Mouse (Mus musculus) embryonic facial prominence, embryonic 14.5 days (tissue): Measurements from ENCODE around the gene Stk38l. TPM values are rescaled to one million over a fixed set of nuclear protein-coding genes. Genes with fewer than 3 reads are reported as not detected.
"Not testable (repeated sequence)": the region's sequence is repeated elsewhere in the genome, so short reads cannot be mapped to it uniquely, and the experiment has no call there.

Source experiments
- ATAC-seq: fragments of 200-750 bp; cut with Nextera tagmentation; 2 replicates; pipeline ENCODE4 v1.8.0; 2017; ENCODE audit warnings: low read depth, moderate number of reproducible peaks, moderate TSS enrichment
- DNase-seq: peaks from one replicate; pipeline ENCODE4 v3.0.0-alpha.2; 2015; ENCODE audit warnings: low spot score
- H3K27ac ChIP-seq: fragments of 300-500 bp; sonication (generic); replicated peaks from 2 replicates; pipeline ENCODE4 v1.5.1; 2014; ENCODE audit warnings: low read depth, mild to moderate bottlenecking, low read length, moderate library complexity
- H3K27me3 ChIP-seq: fragments of 300-500 bp; sonication (generic); replicated peaks from 2 replicates; pipeline ENCODE4 v1.6.1; 2014; ENCODE audit warnings: low read length; ENCODE audit not compliant: control insufficient read depth, insufficient read depth
- H3K36me3 ChIP-seq: fragments of 300-500 bp; sonication (generic); 2 replicates; pipeline ENCODE4 v1.6.1; 2014; ENCODE audit warnings: low read length, mixed read lengths; ENCODE audit not compliant: control insufficient read depth, insufficient read depth
- H3K4me1 ChIP-seq: fragments of 300-500 bp; sonication (generic); 2 replicates; pipeline ENCODE4 v1.6.1; 2014; ENCODE audit warnings: antibody characterized with exemption, low read length; ENCODE audit not compliant: control insufficient read depth, insufficient read depth
- H3K4me2 ChIP-seq: fragments of 300-500 bp; sonication (generic); 2 replicates; pipeline ENCODE4 v1.6.1; 2014; ENCODE audit warnings: low read depth, mild to moderate bottlenecking, low read length, moderate library complexity, mixed read lengths
- H3K4me3 ChIP-seq: fragments of 300-500 bp; sonication (generic); 2 replicates; pipeline ENCODE4 v1.5.1; 2014; ENCODE audit warnings: low read depth, mild to moderate bottlenecking, low read length
- H3K9ac ChIP-seq: fragments of 300-500 bp; sonication (generic); 2 replicates; pipeline ENCODE4 v1.6.1; 2014; ENCODE audit warnings: low read depth, mild to moderate bottlenecking, low read length, moderate library complexity, mixed read lengths
- H3K9me3 ChIP-seq: fragments of 300-500 bp; sonication (generic); 2 replicates; pipeline ENCODE4 v1.6.1; 2016; ENCODE audit warnings: low read length; ENCODE audit not compliant: control insufficient read depth
- WGBS: fragments of 180-500 bp; shearing (Covaris S2); extraction: QIAGEN DNeasy Blood & Tissue Kit; methylation state at CpG from one replicate; pipeline ENCODE4 v1.1.7; 2014; 5-methylcytosine and 5-hydroxymethylcytosine counted together
- polyA plus RNA-seq: library from polyadenylated mRNA; unstranded; fragments of >200 nt; fragmentation: Nextera tagmentation; extraction: Ambion mirVana; gene quantifications from 2 replicates; pipeline ENCODE4 v1.2.1, GENCODE M21; 2014

Stk38l gene
- polyA plus RNA-seq, 1 experiment from 2014 or later = 18.5 TPM

DNA sequence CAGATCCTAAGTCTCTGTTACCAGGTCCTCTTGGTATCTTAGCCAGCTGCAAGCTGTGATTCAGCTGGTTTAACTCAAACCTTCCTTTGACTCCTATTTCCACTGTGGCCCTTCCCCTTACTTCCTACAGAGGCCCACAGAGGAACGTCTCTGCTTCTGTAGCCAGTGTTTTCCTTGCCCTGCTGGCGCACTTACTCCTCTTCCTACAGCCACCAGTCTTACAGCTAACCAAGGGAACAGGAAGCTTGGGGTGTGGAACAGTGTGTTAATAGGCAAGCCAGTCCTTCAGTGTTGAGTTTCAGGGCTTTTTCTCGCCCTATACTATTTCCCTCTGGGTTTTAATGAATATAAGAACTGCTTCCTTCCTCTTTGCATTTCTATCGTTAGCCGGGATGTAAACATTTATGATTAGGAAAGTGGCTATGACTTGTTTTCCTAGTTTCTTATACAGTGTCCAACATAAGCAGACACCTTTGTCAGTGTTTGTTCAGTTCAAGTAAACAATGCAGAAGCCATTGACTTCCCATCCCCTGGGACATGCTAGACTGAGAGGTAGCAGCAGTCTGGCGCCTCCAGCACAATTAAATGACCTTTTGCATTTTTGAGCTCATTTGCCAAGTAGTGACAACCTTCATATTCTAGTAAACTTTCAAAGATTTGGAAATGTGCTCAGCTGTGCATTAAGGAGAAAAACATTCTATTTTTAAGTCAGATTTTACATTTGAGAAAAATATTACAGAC lies 45.4 kb downstream of the Stk38l start:
- Histone ChIP-seq H3K27ac (no peak overlapping the region), H3K4me2 (no peak overlapping the region), H3K4me3 (no peak overlapping the region), H3K27me3 (no peaks in the 10 kb centered on the region), H3K36me3 (peaks cover 73% of the 10 kb centered on the region), H3K4me1 (no peaks in the 10 kb centered on the region), H3K9ac (no peak overlapping the region), H3K9me3 (no peaks in the 10 kb centered on the region)
- WGBS = 62% methylated on average over 6 of the region's 6 CpGs
- ATAC-seq = no peak
- no peak for DNase-seq

DNA sequence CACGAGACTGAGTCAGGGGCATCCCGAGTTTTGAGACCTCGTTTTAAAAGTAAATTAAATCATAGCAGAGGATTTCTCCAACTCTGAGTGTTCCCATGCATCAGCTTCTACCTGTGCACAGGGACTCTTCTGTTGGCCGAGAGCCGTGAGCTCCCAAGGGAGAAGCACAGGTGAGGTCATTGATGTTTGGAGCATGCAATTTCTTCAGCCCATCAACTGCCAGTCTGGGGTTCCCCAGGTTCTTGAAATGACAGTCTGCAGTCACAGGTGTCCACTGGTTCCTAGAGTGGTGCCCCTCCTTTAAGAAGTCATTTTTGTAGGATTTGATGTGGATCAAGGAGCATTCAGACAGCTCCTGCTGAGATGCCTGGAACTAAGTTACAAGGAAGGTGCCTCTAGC lies 46.0 kb downstream of the Stk38l start:
- ATAC-seq = no peak
- H3K9ac ChIP-seq = no peak overlapping the region
- no peak overlapping the region for H3K4me3 ChIP-seq
- peaks cover 75% of the 10 kb centered on the region for H3K36me3 ChIP-seq
- no peaks in the 10 kb centered on the region for H3K4me1 ChIP-seq
- WGBS = 84% methylated on average over 5 of the region's 5 CpGs
- no peaks in the 10 kb centered on the region for H3K9me3 ChIP-seq
- no peak overlapping the region for H3K4me2 ChIP-seq
- no peak for DNase-seq
- H3K27me3 ChIP-seq = no peaks in the 10 kb centered on the region
- no peak overlapping the region for H3K27ac ChIP-seq

DNA sequence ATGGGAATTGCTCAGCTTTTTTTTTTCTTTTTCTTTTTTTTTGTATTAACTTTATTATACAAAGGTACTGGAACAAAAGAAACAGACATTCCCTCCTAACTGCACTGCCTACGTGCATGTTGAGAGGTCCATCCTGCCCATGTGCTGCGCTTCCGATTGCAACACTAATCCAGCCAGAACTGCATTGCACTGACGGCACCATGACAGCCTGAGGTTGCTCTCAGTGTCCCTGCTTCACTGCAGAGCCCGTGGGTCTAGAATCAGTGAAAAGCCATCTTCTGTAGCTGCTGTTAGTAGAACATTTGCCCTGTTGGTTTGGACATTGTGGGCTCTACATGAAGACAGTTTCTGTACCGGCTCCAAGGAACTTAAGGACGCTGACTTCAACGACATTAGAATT lies 51.1 kb downstream of the Stk38l start:
- H3K4me1 ChIP-seq, H3K27ac ChIP-seq, H3K4me3 ChIP-seq, ATAC-seq, H3K9me3 ChIP-seq, H3K27me3 ChIP-seq, H3K4me2 ChIP-seq, H3K9ac ChIP-seq, DNase-seq: not testable (repeated sequence)
- 82% methylated on average over 8 of the region's 8 CpGs for WGBS
- H3K36me3 ChIP-seq = peaks cover 44% of the 10 kb centered on the region; the same call in 1 of the 2 replicates

DNA sequence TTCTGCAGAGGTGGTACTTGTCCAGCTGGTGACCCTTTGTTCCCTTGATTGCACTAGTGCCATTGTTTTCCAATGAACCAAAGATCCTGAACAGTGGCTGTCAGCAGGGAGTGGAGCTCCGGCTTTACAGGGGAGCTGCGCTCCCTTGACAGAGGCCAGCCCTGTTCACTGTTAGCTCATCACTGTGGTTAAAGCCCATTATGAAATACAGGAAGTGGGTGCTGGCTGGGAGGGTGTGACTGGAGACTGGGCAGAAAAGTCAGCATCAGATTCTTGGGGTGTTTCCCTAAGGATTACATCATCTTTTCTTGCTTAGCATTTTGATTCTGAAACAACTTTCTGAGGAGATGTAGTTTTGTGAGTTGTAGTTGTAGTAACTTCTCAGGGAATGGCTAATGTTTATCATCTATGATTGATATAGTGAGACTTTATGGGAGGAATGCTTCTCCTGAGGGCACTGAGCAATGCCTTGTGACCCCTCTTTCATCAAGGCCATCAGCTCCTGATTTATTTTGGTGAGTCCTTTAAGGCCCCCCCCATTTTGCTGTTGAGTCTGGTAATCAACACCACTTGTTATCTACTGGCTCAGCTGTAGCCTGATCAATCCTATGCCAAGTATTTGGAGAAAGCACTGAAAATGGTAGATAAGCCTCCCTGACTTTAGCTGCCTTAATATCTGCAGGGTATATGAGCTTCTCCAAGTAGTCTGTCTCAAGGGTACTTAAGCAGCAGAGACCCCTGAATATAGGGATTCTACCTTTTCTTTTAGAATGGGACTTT lies 52.0 kb downstream of the Stk38l start:
- ATAC-seq = no peak
- Histone ChIP-seq H3K36me3 (peaks cover 37% of the 10 kb centered on the region; the same call in 1 of the 2 replicates), H3K4me3 (no peak overlapping the region), H3K4me1 (no peaks in the 10 kb centered on the region), H3K27me3 (no peaks in the 10 kb centered on the region), H3K9ac (no peak overlapping the region), H3K4me2 (no peak overlapping the region), H3K27ac (no peak overlapping the region), H3K9me3 (no peaks in the 10 kb centered on the region)
- peak; percentile 50 for DNase-seq
- WGBS = 47% methylated on average over 2 of the region's 2 CpGs

DNA sequence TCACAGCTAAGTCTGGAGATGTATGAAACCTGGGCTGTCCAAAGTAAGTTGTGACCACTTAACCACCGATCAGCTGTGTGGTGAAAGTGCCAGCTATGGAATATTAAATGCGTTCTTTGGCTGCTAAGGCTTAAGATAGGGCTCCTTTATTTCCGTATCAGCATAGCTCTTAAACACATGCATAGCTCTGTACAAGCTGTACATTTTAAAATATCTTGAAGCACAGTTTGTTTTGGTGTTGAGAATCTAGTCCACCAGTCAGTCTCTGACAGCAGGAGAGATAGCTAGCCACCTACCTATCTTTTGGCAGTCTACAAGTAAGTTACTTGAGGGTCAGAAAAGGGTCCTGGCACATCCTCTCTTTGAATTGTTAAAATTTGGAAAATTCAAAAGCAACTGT lies 53.3 kb downstream of the Stk38l start:
- Histone ChIP-seq H3K36me3 (peaks cover 28% of the 10 kb centered on the region; the same call in 1 of the 2 replicates), H3K9me3 (no peaks in the 10 kb centered on the region), H3K27me3 (no peaks in the 10 kb centered on the region), H3K4me3 (no peak overlapping the region), H3K27ac (no peak overlapping the region), H3K4me2 (no peak overlapping the region), H3K9ac (no peak overlapping the region), H3K4me1 (no peaks in the 10 kb centered on the region)
- 92% methylated on average over 3 of the region's 3 CpGs for WGBS
- DNase-seq (no peak), ATAC-seq (no peak)

DNA sequence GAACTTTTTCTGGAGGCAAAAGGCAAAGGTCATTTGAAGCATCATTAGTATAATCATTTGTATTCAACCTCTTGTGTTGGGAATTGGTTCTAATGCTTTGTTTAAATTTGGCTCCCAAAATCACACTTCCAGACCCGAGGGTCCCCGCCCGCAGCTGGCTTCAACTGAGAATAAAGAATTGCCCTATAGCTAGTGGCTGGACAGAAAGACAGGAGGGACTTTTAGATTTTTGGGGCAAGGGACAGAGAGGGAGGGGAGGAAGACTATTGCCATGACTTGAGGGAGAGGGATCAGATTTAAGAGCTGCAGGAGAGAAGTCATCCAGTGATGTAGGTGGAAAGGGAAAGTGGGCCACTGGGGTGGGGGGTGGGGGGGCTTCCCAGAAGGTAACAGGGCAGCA lies 56.8 kb downstream of the Stk38l start:
- Histone ChIP-seq H3K9ac (no peak overlapping the region), H3K4me3 (no peak overlapping the region), H3K27me3 (no peaks in the 10 kb centered on the region), H3K4me2 (no peak overlapping the region), H3K27ac (no peak overlapping the region), H3K36me3 (0 out of 2 replicates have a peak, but pooled peaks cover 7% of the 10 kb centered on the region), H3K9me3 (peaks cover 3% of the 10 kb centered on the region; the same call in 1 of the 2 replicates), H3K4me1 (no peaks in the 10 kb centered on the region)
- ATAC-seq (no peak), DNase-seq (no peak)
- WGBS = 89% methylated on average over 3 of the region's 3 CpGs

DNA sequence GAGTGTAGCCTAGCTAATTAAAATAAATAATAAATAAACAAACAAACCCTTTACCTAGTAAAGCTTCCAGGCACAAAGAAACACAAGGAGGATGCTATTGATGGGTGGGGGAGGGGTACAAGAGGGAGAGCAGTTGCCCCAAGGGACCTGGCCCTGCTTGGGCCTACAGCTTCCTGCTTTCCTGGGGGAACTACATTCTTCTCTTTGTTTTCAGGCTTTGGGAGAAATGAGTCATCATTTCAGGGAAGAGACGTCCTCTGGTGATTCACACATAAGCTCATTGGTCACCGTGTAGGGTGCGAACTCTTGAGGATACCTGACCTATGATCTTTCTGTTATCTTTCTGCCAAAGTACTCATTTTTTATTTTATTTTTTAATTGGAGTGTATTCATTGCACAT lies 68.7 kb downstream of the Stk38l start:
- no peak overlapping the region for H3K4me3 ChIP-seq
- ATAC-seq (no peak), DNase-seq (peak; percentile 32)
- no peaks in the 10 kb centered on the region for H3K9me3 ChIP-seq
- H3K27ac ChIP-seq = no peak overlapping the region
- no peak overlapping the region for H3K4me2 ChIP-seq
- no peak overlapping the region for H3K9ac ChIP-seq
- 63% methylated on average over 3 of the region's 3 CpGs for WGBS
- H3K27me3 ChIP-seq = no peaks in the 10 kb centered on the region; the same call in 1 of the 2 replicates
- no peaks in the 10 kb centered on the region for H3K36me3 ChIP-seq
- no peaks in the 10 kb centered on the region for H3K4me1 ChIP-seq

DNA sequence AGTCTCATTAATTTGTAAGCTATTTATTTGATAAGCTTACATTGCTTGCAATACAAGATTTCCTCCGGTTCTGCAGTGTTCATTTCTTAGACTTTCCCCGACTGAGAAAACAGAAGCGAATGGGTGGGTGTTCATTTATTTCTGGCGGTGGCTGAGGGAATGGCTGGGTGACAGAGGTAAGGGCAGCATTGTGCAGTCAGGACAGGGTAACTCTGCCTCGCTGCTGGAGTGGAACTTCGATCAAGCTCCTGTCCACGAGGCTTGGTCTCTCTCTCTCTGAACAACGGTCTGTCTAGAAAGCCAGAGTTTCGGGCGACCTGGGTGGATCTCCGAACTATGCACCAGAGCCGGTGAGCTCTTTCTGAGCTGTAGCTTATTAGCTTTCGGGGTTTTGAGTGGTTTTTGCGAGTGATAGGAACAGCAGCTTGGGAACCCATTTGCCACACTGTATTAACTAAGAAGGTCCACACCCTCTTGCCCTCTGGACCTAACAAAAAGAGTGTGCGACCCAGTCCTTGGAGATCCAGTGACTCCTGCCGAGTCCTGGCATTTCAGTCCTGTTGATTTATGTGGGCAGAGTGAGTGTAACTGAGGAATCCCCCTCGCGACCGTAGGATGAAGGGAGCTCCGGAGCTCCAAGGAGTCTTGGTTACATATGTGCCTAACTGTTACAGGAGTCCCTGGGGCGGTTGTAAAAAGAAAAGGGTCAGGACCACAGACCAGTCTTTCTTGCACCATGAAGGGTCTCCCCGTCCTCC lies 70.5 kb downstream of the Stk38l start:
- no peaks in the 10 kb centered on the region for H3K4me1 ChIP-seq
- no peaks in the 10 kb centered on the region for H3K36me3 ChIP-seq
- WGBS = 12% methylated on average over 22 of the region's 22 CpGs
- H3K4me2 ChIP-seq = peak overlapping the region; percentile 72
- H3K9me3 ChIP-seq = no peaks in the 10 kb centered on the region
- ATAC-seq = peak; percentile 19
- H3K9ac ChIP-seq = peak overlapping the region; percentile 66
- H3K4me3 ChIP-seq = peak overlapping the region; percentile 50
- DNase-seq = no peak
- H3K27ac ChIP-seq = no peak overlapping the region
- H3K27me3 ChIP-seq = no peaks in the 10 kb centered on the region; the same call in 1 of the 2 replicates
